Mouse (Mus musculus) C2C12 (cell line): Measurements from ENCODE around the gene Ndufs3. TPM values are rescaled to one million over a fixed set of nuclear protein-coding genes. Genes with fewer than 3 reads are reported as not detected.

ENCODE experiments used
- H3K27me3 ChIP-seq: one replicate; pipeline ENCODE4 v1.6.1; 2011; ENCODE audit not compliant: control insufficient read depth, insufficient read depth, insufficient read length
- H3K36me3 ChIP-seq: one replicate; pipeline ENCODE4 v1.6.1; 2011; ENCODE audit not compliant: control insufficient read depth, insufficient read depth
- H3K4me3 ChIP-seq: one replicate; pipeline ENCODE4 v1.5.1; 2011; ENCODE audit warnings: mild to moderate bottlenecking, control low read depth; ENCODE audit not compliant: poor library complexity, insufficient read depth, severe bottlenecking
- H3K79me2 ChIP-seq: one replicate; pipeline ENCODE4 v1.6.1; 2011; ENCODE audit not compliant: control insufficient read depth, insufficient read depth
- H3K79me3 ChIP-seq: one replicate; pipeline ENCODE4 v1.6.1; 2011; ENCODE audit warnings: low read depth, control low read depth
- H3ac ChIP-seq: one replicate; pipeline ENCODE3; 2011; ENCODE audit warnings: low read depth; ENCODE audit not compliant: control insufficient read depth, insufficient read length
- CEBPB ChIP-seq: IDR thresholded peaks from one replicate; pipeline ENCODE4 v1.6.1; 2011; ENCODE audit warnings: low read depth, mild to moderate bottlenecking, control low read depth, moderate library complexity
- CTCF ChIP-seq: IDR thresholded peaks from one replicate; pipeline ENCODE4 v1.5.1; 2011; ENCODE audit not compliant: control insufficient read depth, insufficient read depth, insufficient read length
- FOSL1 ChIP-seq: IDR thresholded peaks from one replicate; pipeline ENCODE4 v1.8.0; 2011; ENCODE audit warnings: mild to moderate bottlenecking, low read length; ENCODE audit not compliant: poor library complexity, insufficient read depth, severe bottlenecking
- MAX ChIP-seq: IDR thresholded peaks from one replicate; pipeline ENCODE4 v1.6.1; 2011; ENCODE audit warnings: mild to moderate bottlenecking, control low read depth
- MYOD1 ChIP-seq: IDR thresholded peaks from one replicate; pipeline ENCODE4 v1.6.1; 2011; ENCODE audit warnings: low read depth; ENCODE audit not compliant: control insufficient read depth, insufficient read length
- MYOG ChIP-seq: IDR thresholded peaks from one replicate; pipeline ENCODE4 v1.6.1; 2011; ENCODE audit not compliant: control insufficient read depth, insufficient read length; ENCODE audit errors: extremely low read depth
- USF1 ChIP-seq: IDR thresholded peaks from one replicate; pipeline ENCODE4 v1.6.1; 2011; ENCODE audit warnings: low read depth, mild to moderate bottlenecking, control low read depth, moderate library complexity
- polyA plus RNA-seq: library from polyadenylated mRNA; unstranded; fragments of >200 nt; fragmentation: generic; extraction: Trizol; gene quantifications from one replicate; pipeline ENCODE4 v1.2.1, GENCODE M21; 2012; ENCODE audit warnings: missing spikeins

The Ndufs3 gene
- polyA plus RNA-seq, 1 experiment, result 150 TPM

GRCm38 (mm10) chr2:90928566-90928965, 23.9 kb upstream of the Ndufs3 start:
- Histone ChIP-seq H3K36me3 (no peaks in the 10 kb centered on the region), H3K27me3 (peaks cover 3% of the 10 kb centered on the region), H3ac (no peak overlapping the region), H3K79me3 (no peaks in the 10 kb centered on the region), H3K4me3 (no peak overlapping the region), H3K79me2 (no peaks in the 10 kb centered on the region)
- no peak for TF ChIP-seq USF1
- TF ChIP-seq CTCF, result no peak
- no peak for TF ChIP-seq MYOD1
- TF ChIP-seq CEBPB, result no peak
- TF ChIP-seq MAX, result no peak
- no peak for TF ChIP-seq FOSL1
- TF ChIP-seq MYOG, result no peak

- H3K36me3 ChIP-seq, result no peaks in the 10 kb centered on the region
- no peak overlapping the region for H3K4me3 ChIP-seq
- H3K79me2 ChIP-seq, result peaks cover 12% of the 10 kb centered on the region
- H3ac ChIP-seq, result no peak overlapping the region
- peaks cover 4% of the 10 kb centered on the region for H3K79me3 ChIP-seq
- H3K27me3 ChIP-seq, result no peaks in the 10 kb centered on the region
- TF ChIP-seq MAX, result no peak
- peak; percentile 87 for TF ChIP-seq CEBPB
Observed at GRCm38 (mm10) chr2:90922636-90923035, 18.0 kb upstream of the Ndufs3 start.

DNA sequence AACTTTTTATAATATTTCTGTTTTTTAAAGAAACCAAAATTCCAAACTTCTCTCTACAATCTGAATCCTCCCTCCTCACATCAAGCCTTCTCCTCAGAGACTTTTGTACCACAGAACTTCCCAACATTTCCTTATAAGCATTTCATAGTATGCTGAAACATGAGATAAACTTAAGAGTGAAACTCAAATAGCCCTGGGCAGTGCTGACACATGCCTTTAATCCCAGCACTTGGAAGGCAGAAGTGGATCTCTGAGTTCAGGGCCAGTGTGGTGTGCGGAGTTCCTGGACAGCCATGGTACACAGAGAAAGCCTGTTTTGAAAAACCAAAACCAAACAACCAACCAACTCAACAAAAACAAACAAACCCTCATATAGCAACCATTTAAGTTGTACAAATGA, 16.6 kb upstream of the Ndufs3 start:
- H3K4me3 ChIP-seq, result no peak overlapping the region
- H3K36me3 ChIP-seq, result no peaks in the 10 kb centered on the region
- TF ChIP-seq FOSL1, result no peak
- no peak for TF ChIP-seq MYOG
- TF ChIP-seq CTCF, result no peak
- peaks cover 16% of the 10 kb centered on the region for H3K79me3 ChIP-seq
- no peaks in the 10 kb centered on the region for H3K27me3 ChIP-seq
- H3ac ChIP-seq, result no peak overlapping the region
- peaks cover 26% of the 10 kb centered on the region for H3K79me2 ChIP-seq

DNA sequence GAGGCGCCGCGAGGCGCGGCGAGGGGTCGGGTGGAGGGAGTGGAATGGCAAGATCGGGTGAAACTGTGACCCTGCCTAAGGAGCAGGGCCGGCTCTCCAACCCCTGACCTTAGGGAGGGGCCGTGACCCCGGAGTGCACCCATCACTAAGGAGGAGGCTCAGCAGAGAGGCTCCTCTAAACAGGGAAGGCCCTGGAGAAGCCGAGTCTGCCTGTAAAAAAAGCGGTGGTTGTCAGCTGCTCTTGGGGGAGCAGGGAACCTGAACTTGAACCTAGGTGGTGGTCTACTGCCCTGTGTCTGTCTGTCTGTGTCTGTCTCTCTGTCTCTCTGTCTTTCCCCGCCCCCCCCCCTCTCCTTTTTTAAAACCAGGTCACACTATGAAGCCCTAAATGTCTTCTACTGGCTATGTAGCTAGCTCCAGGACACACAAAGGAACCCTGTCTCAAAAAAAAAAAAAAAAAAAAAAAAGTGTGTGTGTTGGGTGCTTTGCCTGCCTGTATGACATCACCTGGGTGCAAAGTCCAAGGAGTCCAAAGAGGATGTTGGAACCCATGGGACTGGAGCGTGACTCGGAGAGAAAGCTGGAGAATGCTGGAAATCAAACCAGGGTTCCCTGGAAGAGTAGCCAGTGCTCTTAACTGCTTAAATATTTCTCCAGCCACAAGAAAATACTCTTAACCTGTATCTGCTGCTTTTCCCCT, 13.5 kb upstream of the Ndufs3 start:
- H3ac ChIP-seq, result peak overlapping the region; percentile 92
- H3K79me2 ChIP-seq, result peaks cover 57% of the 10 kb centered on the region
- no peaks in the 10 kb centered on the region for H3K27me3 ChIP-seq
- H3K36me3 ChIP-seq, result peaks cover 27% of the 10 kb centered on the region
- H3K79me3 ChIP-seq, result peaks cover 45% of the 10 kb centered on the region
- peak overlapping the region; percentile 63 for H3K4me3 ChIP-seq
- TF ChIP-seq FOSL1, result no peak
- peak; percentile 9 for TF ChIP-seq MAX

- TF ChIP-seq MYOG (no peak), MAX (peak; percentile 85)
- H3K79me3 ChIP-seq, result peaks cover 51% of the 10 kb centered on the region
- H3K27me3 ChIP-seq, result no peaks in the 10 kb centered on the region
- H3ac ChIP-seq, result peak overlapping the region; percentile 92
- peaks cover 34% of the 10 kb centered on the region for H3K36me3 ChIP-seq
- H3K4me3 ChIP-seq, result peak overlapping the region; percentile 63
- peaks cover 64% of the 10 kb centered on the region for H3K79me2 ChIP-seq
Observed at GRCm38 (mm10) chr2:90917233-90917998, 12.8 kb upstream of the Ndufs3 start.

- Histone ChIP-seq H3ac (peak overlapping the region; percentile 92), H3K79me3 (peaks cover 55% of the 10 kb centered on the region), H3K36me3 (peaks cover 40% of the 10 kb centered on the region), H3K27me3 (no peaks in the 10 kb centered on the region), H3K4me3 (peak overlapping the region; percentile 63), H3K79me2 (peaks cover 68% of the 10 kb centered on the region)
- TF ChIP-seq CTCF (no peak), CEBPB (no peak), FOSL1 (no peak), MAX (no peak), MYOD1 (no peak), MYOG (no peak), USF1 (no peak)
Observed at GRCm38 (mm10) chr2:90916560-90917232, 12.1 kb upstream of the Ndufs3 start.
